Mouse (Mus musculus) hindbrain, embryonic 12.5 days (tissue): ENCODE measurements at regions not wholly inside any gene's neighbourhood (a gene's known extent, or its start where the extent isn't known, plus 50 kb on each side); places are given as distances from the start of the nearest gene placed in this dataset.
"Not testable (repeated sequence)": the region's sequence is repeated elsewhere in the genome, so short reads cannot be mapped to it uniquely, and the experiment has no call there.

Experiments used
- ATAC-seq: fragments of 200-750 bp; cut with Nextera tagmentation; 2 replicates; pipeline ENCODE4 v1.8.0; 2017; ENCODE audit warnings: moderate TSS enrichment; ENCODE audit not compliant: low FRiP score
- H3K27ac ChIP-seq: fragments of 300-500 bp; sonication (generic); 2 replicates; pipeline ENCODE4 v1.5.1; 2016; ENCODE audit warnings: mild to moderate bottlenecking
- H3K27me3 ChIP-seq: fragments of 300-500 bp; sonication (generic); 2 replicates; pipeline ENCODE4 v1.6.1; 2016; ENCODE audit warnings: mild to moderate bottlenecking
- H3K36me3 ChIP-seq: fragments of 300-500 bp; sonication (generic); 2 replicates; pipeline ENCODE4 v1.6.1; 2016; ENCODE audit warnings: mild to moderate bottlenecking
- H3K4me1 ChIP-seq: fragments of 300-500 bp; sonication (generic); 2 replicates; pipeline ENCODE4 v1.6.1; 2016
- H3K4me2 ChIP-seq: fragments of 300-500 bp; sonication (generic); replicated peaks from 2 replicates; pipeline ENCODE4 v1.6.1; 2016; ENCODE audit warnings: mild to moderate bottlenecking
- H3K4me3 ChIP-seq: fragments of 300-500 bp; sonication (generic); 2 replicates; pipeline ENCODE4 v1.5.1; 2016; ENCODE audit warnings: mild to moderate bottlenecking
- H3K9ac ChIP-seq: fragments of 300-500 bp; sonication (generic); 2 replicates; pipeline ENCODE4 v1.6.1; 2016; ENCODE audit warnings: mild to moderate bottlenecking, moderate library complexity
- H3K9me3 ChIP-seq: fragments of 300-500 bp; sonication (generic); replicated peaks from 2 replicates; pipeline ENCODE4 v1.6.1; 2016; ENCODE audit warnings: mild to moderate bottlenecking
- WGBS: fragments of 180-500 bp; shearing (Covaris S2); methylation state at CpG from one replicate; pipeline ENCODE4 v1.1.7; 2016; 5-methylcytosine and 5-hydroxymethylcytosine counted together

GRCm38 (mm10) chr6:31132396-31133190, 173.7 kb upstream of the Klf14 start:
- Histone ChIP-seq H3K27me3 (no peaks in the 10 kb centered on the region), H3K4me3 (no peak overlapping the region), H3K9me3 (peaks cover 11% of the 10 kb centered on the region; the same call in 1 of the 2 replicates), H3K9ac (no peak overlapping the region), H3K36me3 (no peaks in the 10 kb centered on the region), H3K4me2 (no peak overlapping the region), H3K4me1 (no peaks in the 10 kb centered on the region), H3K27ac (no peak overlapping the region)
- no peak for ATAC-seq
- 86% methylated on average over 8 of the region's 8 CpGs for WGBS

GRCm38 (mm10) chr6:31133896-31134735, 175.2 kb upstream of the Klf14 start:
- no peaks in the 10 kb centered on the region for H3K27me3 ChIP-seq
- H3K4me2 ChIP-seq = no peak overlapping the region
- no peak overlapping the region for H3K9ac ChIP-seq
- H3K4me1 ChIP-seq = no peaks in the 10 kb centered on the region
- no peak overlapping the region for H3K27ac ChIP-seq
- no peak for ATAC-seq
- peaks cover 11% of the 10 kb centered on the region; the same call in 1 of the 2 replicates for H3K9me3 ChIP-seq
- no peak overlapping the region for H3K4me3 ChIP-seq
- WGBS = 87% methylated on average over 11 of the region's 11 CpGs
- no peaks in the 10 kb centered on the region for H3K36me3 ChIP-seq

- Histone ChIP-seq H3K27ac (no peak overlapping the region), H3K36me3 (no peaks in the 10 kb centered on the region), H3K4me2 (no peak overlapping the region), H3K27me3 (no peaks in the 10 kb centered on the region), H3K9me3 (peaks cover 11% of the 10 kb centered on the region; the same call in 1 of the 2 replicates), H3K4me1 (no peaks in the 10 kb centered on the region), H3K4me3 (no peak overlapping the region), H3K9ac (no peak overlapping the region)
- no peak for ATAC-seq
- WGBS = 76% methylated on average over 8 of the region's 8 CpGs
Observed at GRCm38 (mm10) chr6:31134736-31135077, 175.8 kb upstream of the Klf14 start.

GRCm38 (mm10) chr6:31135580-31135979, 176.7 kb upstream of the Klf14 start:
- Histone ChIP-seq H3K27ac (no peak overlapping the region), H3K4me2 (no peak overlapping the region), H3K36me3 (no peaks in the 10 kb centered on the region), H3K9ac (no peak overlapping the region), H3K4me1 (no peaks in the 10 kb centered on the region), H3K4me3 (no peak overlapping the region), H3K9me3 (peaks cover 11% of the 10 kb centered on the region; the same call in 1 of the 2 replicates), H3K27me3 (no peaks in the 10 kb centered on the region)
- 65% methylated on average over 6 of the region's 6 CpGs for WGBS
- ATAC-seq = no peak

GRCm38 (mm10) chr6:31136895-31137294, 178.0 kb upstream of the Klf14 start:
- H3K4me3 ChIP-seq = no peak overlapping the region
- H3K4me1 ChIP-seq = no peaks in the 10 kb centered on the region
- H3K27me3 ChIP-seq = no peaks in the 10 kb centered on the region
- H3K4me2 ChIP-seq = no peak overlapping the region
- peaks cover 11% of the 10 kb centered on the region; the same call in 1 of the 2 replicates for H3K9me3 ChIP-seq
- H3K9ac ChIP-seq = no peak overlapping the region
- WGBS = 63% methylated on average over 4 of the region's 4 CpGs
- H3K27ac ChIP-seq = no peak overlapping the region
- ATAC-seq = no peak
- H3K36me3 ChIP-seq = no peaks in the 10 kb centered on the region

GRCm38 (mm10) chr6:31137351-31137750, 178.5 kb upstream of the Klf14 start:
- Histone ChIP-seq H3K36me3 (no peaks in the 10 kb centered on the region), H3K27me3 (no peaks in the 10 kb centered on the region), H3K4me3 (no peak overlapping the region), H3K27ac (no peak overlapping the region), H3K4me1 (no peaks in the 10 kb centered on the region), H3K9me3 (peaks cover 11% of the 10 kb centered on the region; the same call in 1 of the 2 replicates), H3K4me2 (no peak overlapping the region), H3K9ac (no peak overlapping the region)
- WGBS = 85% methylated on average over 8 of the region's 8 CpGs
- ATAC-seq = no peak

- no peak for ATAC-seq
- Histone ChIP-seq H3K4me1 (no peaks in the 10 kb centered on the region), H3K36me3 (no peaks in the 10 kb centered on the region), H3K4me2 (no peak overlapping the region), H3K4me3 (no peak overlapping the region), H3K27me3 (no peaks in the 10 kb centered on the region), H3K9me3 (no peaks in the 10 kb centered on the region), H3K27ac (no peak overlapping the region), H3K9ac (no peak overlapping the region)
- 91% methylated on average over 9 of the region's 9 CpGs for WGBS
Observed at GRCm38 (mm10) chr6:31140000-31140399, 181.1 kb upstream of the Klf14 start.

- Histone ChIP-seq H3K9ac (no peak overlapping the region), H3K36me3 (no peaks in the 10 kb centered on the region), H3K27ac (no peak overlapping the region), H3K27me3 (no peaks in the 10 kb centered on the region), H3K9me3 (no peaks in the 10 kb centered on the region), H3K4me3 (no peak overlapping the region), H3K4me2 (no peak overlapping the region), H3K4me1 (no peaks in the 10 kb centered on the region)
- no peak for ATAC-seq
- WGBS = 84% methylated on average over 5 of the region's 5 CpGs
Observed at GRCm38 (mm10) chr6:31140593-31140992, 181.7 kb upstream of the Klf14 start.

- no peaks in the 10 kb centered on the region for H3K4me1 ChIP-seq
- H3K36me3 ChIP-seq = no peaks in the 10 kb centered on the region
- no peak overlapping the region for H3K9ac ChIP-seq
- no peak for ATAC-seq
- H3K27ac ChIP-seq = no peak overlapping the region
- no peak overlapping the region for H3K4me3 ChIP-seq
- WGBS = 85% methylated on average over 6 of the region's 6 CpGs
- no peaks in the 10 kb centered on the region for H3K9me3 ChIP-seq
- no peak overlapping the region for H3K4me2 ChIP-seq
- H3K27me3 ChIP-seq = no peaks in the 10 kb centered on the region
Observed at GRCm38 (mm10) chr6:31141486-31141885, 182.6 kb upstream of the Klf14 start.

- H3K27me3 ChIP-seq, H3K36me3 ChIP-seq, H3K27ac ChIP-seq, ATAC-seq, H3K4me2 ChIP-seq, H3K4me1 ChIP-seq, H3K4me3 ChIP-seq, H3K9ac ChIP-seq, H3K9me3 ChIP-seq: not testable (repeated sequence)
- 93% methylated on average over 15 of the region's 15 CpGs for WGBS
Observed at GRCm38 (mm10) chr6:31142479-31143007, 183.7 kb upstream of the Klf14 start.

- H3K4me2 ChIP-seq = no peak overlapping the region
- H3K9me3 ChIP-seq = no peaks in the 10 kb centered on the region
- no peak overlapping the region for H3K4me3 ChIP-seq
- H3K27me3 ChIP-seq = no peaks in the 10 kb centered on the region
- no peak overlapping the region for H3K27ac ChIP-seq
- no peaks in the 10 kb centered on the region for H3K36me3 ChIP-seq
- 84% methylated on average over 10 of the region's 10 CpGs for WGBS
- H3K4me1 ChIP-seq = no peaks in the 10 kb centered on the region
- H3K9ac ChIP-seq = no peak overlapping the region
- no peak for ATAC-seq
Observed at GRCm38 (mm10) chr6:31145687-31146086, 186.8 kb upstream of the Klf14 start.

- Histone ChIP-seq H3K36me3 (no peaks in the 10 kb centered on the region), H3K27me3 (no peaks in the 10 kb centered on the region), H3K27ac (no peak overlapping the region), H3K4me3 (no peak overlapping the region), H3K4me1 (no peaks in the 10 kb centered on the region), H3K9me3 (no peaks in the 10 kb centered on the region), H3K9ac (no peak overlapping the region), H3K4me2 (no peak overlapping the region)
- no peak for ATAC-seq
- 34% methylated on average over 5 of the region's 5 CpGs for WGBS
Observed at GRCm38 (mm10) chr6:31146779-31147178, 187.9 kb upstream of the Klf14 start.
